Mouse (Mus musculus) megakaryocyte, embryonic 14.5 days (primary cell): Measurements from ENCODE around the gene Cox5a. TPM values are rescaled to one million over a fixed set of nuclear protein-coding genes. Genes with fewer than 3 reads are reported as not detected.

Source experiments
- H3K27me3 ChIP-seq: replicated peaks from 2 replicates; pipeline ENCODE3; 2012; ENCODE audit warnings: inconsistent platforms
- H3K36me3 ChIP-seq: replicated peaks from 2 replicates; pipeline ENCODE3; 2012; ENCODE audit warnings: low read length, inconsistent platforms, mixed read lengths
- H3K4me1 ChIP-seq: 2 replicates; pipeline ENCODE4 v1.6.1; 2012; ENCODE audit warnings: inconsistent platforms
- H3K4me3 ChIP-seq: replicated peaks from 2 replicates; pipeline ENCODE3; 2012; ENCODE audit warnings: moderate library complexity, mild to moderate bottlenecking, inconsistent platforms
- H3K9me3 ChIP-seq: 2 replicates; pipeline ENCODE4 v1.6.1; 2012; ENCODE audit warnings: inconsistent platforms
- FLI1 ChIP-seq: IDR thresholded peaks from 2 replicates; pipeline ENCODE4 v1.6.1; 2012; ENCODE audit warnings: low read length, inconsistent platforms, mixed read lengths
- GATA1 ChIP-seq: IDR thresholded peaks from 3 replicates; pipeline ENCODE4 v1.6.1; 2012; ENCODE audit warnings: mixed read lengths, low read length, inconsistent platforms, borderline replicate concordance
- polyA plus RNA-seq: library from polyadenylated mRNA; stranded (reverse); fragments of >175 nt; gene quantifications from 2 replicates; pipeline ENCODE4 v1.2.3, GENCODE M21; 2012; ENCODE audit warnings: low replicate concordance; ENCODE audit not compliant: insufficient read depth

Cox5a gene
- polyA plus RNA-seq, 1 experiment, result 738 TPM

DNA sequence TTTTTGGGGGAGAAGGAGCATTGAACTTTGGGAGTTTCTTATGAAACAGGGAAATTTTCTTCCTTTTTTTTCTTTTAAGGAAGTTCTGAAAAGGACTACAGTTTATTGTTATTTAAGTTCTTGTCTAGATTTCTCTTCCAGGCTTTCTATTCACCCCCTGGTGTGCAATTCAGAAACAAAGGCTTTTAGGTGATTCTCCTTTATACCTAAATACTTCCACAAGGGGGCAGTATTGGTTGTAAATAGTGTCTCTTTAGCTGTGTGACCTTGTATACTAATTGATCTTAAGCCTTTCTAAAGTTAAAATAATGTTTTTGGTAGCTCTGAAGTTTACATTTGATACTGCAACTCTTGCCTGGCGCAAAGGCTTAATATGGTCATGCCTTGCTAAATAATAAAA is 2.7 kb downstream of the Cox5a start:
- no peaks in the 10 kb centered on the region for H3K9me3 ChIP-seq
- H3K4me1 ChIP-seq, result peaks cover 55% of the 10 kb centered on the region
- TF ChIP-seq GATA1 (no peak), FLI1 (no peak)
- H3K36me3 ChIP-seq, result peaks cover 23% of the 10 kb centered on the region
- no peaks in the 10 kb centered on the region for H3K27me3 ChIP-seq
- H3K4me3 ChIP-seq, result peak overlapping the region; percentile 99

DNA sequence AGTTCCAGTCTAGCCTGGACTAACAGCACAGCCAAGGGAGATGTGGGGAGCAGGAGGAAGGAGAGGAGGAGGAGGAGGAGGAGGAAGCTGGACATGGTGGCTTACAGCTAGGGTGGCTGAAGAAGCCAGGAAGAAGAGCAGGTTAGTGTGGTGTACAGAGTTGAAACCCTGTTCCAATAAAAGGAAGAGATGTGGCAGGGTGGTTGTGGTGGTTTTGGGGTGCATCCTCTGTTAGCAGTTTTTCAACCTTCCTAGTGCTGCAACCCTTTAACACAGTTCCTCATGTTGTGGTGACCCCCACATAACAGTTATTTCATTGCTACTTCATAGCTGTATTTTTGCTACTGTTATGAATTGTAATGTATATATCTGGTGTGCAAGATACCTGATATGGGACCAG is 3.4 kb downstream of the Cox5a start:
- peaks cover 62% of the 10 kb centered on the region for H3K4me1 ChIP-seq
- H3K27me3 ChIP-seq, result no peaks in the 10 kb centered on the region
- H3K36me3 ChIP-seq, result peaks cover 30% of the 10 kb centered on the region
- TF ChIP-seq FLI1 (no peak), GATA1 (no peak)
- peak overlapping the region; percentile 90 for H3K4me3 ChIP-seq
- no peaks in the 10 kb centered on the region for H3K9me3 ChIP-seq

DNA sequence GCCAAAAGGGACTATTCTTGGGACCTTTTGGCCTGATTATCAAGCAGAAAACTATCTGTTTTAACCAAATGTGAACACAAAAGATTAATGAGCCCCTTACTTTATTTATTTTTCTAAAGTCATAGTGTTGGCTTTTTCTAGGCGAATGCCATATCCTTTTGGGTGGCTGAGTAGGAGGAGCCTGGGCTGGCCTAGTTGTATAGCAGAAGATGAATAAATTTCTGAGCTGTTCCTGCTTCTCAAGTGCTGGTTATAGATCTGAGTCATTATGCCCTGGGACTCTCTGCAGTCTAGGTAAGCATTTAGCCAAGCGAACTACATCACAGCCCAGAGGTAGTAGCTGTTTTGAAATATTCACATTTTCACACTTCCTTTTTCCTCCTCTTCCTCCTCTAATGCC is 4.4 kb downstream of the Cox5a start:
- H3K4me1 ChIP-seq, result peaks cover 70% of the 10 kb centered on the region
- H3K36me3 ChIP-seq, result peaks cover 40% of the 10 kb centered on the region
- H3K4me3 ChIP-seq, result peak overlapping the region; percentile 82
- H3K27me3 ChIP-seq, result no peaks in the 10 kb centered on the region
- no peaks in the 10 kb centered on the region for H3K9me3 ChIP-seq
- TF ChIP-seq GATA1, result no peak
- TF ChIP-seq FLI1, result no peak

DNA sequence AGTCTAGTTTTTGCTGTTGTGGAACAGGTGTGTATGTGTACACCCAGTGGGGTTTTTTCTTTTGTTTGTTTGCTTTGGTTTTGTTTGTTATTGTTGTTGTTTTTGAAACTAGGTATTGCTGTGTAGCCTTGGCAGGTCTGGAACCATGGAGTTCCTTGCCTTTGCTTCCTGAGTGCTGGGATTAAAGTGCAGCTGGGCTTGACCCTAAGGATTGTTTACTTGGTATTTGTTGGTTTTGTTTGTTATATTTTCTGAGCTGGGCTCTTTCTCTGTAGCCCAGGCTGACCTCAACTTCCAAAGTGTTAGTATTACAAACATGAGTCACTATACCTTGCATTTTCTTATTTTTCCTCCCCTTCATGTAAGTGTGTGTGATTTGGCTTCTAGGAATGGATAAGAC is 5.4 kb downstream of the Cox5a start:
- H3K4me3 ChIP-seq, result peak overlapping the region; percentile 82
- H3K27me3 ChIP-seq, result no peaks in the 10 kb centered on the region

DNA sequence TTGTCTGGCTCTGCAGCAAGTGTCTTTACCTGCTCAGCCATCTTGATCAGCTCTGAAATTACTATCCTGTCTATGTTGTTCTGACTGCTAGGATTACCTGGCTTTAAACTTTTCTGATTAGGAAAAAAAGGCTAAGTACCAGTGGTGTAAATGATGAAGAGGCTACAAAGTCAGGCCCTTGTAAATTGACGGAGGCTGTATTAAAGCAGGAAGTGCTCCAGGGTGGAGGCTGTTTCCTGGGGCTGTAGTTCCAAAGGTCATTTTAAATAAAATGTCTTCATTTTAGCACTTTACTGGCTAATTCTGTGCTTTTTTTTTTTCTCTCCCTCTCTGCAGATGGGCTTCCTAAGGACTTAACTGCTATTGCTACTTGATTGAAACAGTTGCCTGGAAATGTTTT is 10.9 kb downstream of the Cox5a start:
- H3K27me3 ChIP-seq, result no peaks in the 10 kb centered on the region
- no peak overlapping the region for H3K4me3 ChIP-seq
- H3K36me3 ChIP-seq, result peaks cover 84% of the 10 kb centered on the region
- TF ChIP-seq FLI1, result no peak
- TF ChIP-seq GATA1, result no peak
- no peaks in the 10 kb centered on the region for H3K9me3 ChIP-seq
- peaks cover 82% of the 10 kb centered on the region for H3K4me1 ChIP-seq

More for the DNA sequence above, 5.4 kb downstream of the Cox5a start:
- peaks cover 77% of the 10 kb centered on the region for H3K4me1 ChIP-seq
- TF ChIP-seq GATA1, result no peak
- H3K9me3 ChIP-seq, result no peaks in the 10 kb centered on the region
- peaks cover 48% of the 10 kb centered on the region for H3K36me3 ChIP-seq

DNA sequence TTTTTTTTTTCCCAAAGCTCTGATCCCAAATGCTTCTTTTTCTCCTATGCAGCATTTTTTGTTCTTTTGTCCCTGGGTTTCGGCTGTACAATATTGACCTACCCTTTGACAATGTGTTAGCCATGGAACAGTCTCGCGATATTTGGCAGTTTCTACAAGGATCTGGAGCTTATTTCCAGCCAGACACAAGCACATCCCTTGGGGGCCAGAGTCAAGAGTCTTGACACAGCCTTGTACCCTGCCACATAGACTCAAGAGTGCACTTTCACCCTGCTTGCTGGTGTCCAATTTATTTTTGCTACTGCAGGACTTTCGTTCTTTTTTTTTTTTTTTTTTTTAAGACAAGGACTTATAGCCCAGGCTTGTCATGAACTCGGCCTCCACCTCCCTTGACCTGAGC is 15.3 kb downstream of the Cox5a start:
- H3K27me3 ChIP-seq, result no peaks in the 10 kb centered on the region
- peaks cover 74% of the 10 kb centered on the region for H3K36me3 ChIP-seq
- TF ChIP-seq GATA1, result no peak
- TF ChIP-seq FLI1, result no peak
- H3K4me1 ChIP-seq, result peaks cover 88% of the 10 kb centered on the region
- no peaks in the 10 kb centered on the region for H3K9me3 ChIP-seq
- H3K4me3 ChIP-seq, result peak overlapping the region; percentile 91

DNA sequence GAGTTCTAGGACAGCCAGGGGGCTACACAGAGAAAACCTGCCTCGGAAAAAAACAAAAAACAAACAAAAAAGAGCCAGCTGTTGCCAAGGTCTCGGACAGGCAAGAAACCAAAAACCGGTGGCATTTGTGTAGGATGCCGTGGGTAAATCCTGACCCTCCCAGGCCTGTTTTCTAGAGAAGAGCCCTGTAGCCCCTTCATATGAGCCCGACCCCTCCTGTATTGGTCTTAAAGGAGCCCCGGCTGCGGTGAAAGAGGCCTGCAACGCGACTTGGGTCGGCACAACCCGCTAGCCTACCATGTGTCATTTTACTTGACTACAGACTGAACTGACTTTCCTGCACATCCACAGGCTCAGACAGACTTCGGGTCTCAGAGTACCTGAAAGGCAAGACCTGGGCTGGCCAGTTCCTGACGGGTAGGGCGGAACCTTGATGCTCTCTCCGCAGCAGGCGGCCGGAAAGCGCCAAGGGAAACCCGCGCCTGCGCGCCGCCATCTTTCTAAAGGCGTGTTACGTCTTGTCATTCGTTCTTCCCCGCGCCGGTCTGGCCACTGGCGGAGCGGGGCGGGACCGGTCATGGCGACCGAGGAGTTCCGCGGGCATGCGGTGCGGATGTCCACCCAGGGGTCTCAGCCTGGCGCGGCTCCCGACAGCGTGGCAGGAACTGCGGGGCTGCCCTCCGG is 16.1 kb downstream of the Cox5a start, which contains the start of gene Fam219b:
Gene Fam219b (plus strand): TSS at position 485 of the 684 bp plus-strand sequence.
- Histone ChIP-seq H3K36me3 (peaks cover 73% of the 10 kb centered on the region), H3K4me3 (peak within 1 kb of the TSS; percentile 91), H3K4me1 (peaks cover 88% of the 10 kb centered on the region), H3K9me3 (no peaks in the 10 kb centered on the region), H3K27me3 (no peaks in the 10 kb centered on the region)
- no peak for TF ChIP-seq FLI1
- TF ChIP-seq GATA1, result no peak

DNA sequence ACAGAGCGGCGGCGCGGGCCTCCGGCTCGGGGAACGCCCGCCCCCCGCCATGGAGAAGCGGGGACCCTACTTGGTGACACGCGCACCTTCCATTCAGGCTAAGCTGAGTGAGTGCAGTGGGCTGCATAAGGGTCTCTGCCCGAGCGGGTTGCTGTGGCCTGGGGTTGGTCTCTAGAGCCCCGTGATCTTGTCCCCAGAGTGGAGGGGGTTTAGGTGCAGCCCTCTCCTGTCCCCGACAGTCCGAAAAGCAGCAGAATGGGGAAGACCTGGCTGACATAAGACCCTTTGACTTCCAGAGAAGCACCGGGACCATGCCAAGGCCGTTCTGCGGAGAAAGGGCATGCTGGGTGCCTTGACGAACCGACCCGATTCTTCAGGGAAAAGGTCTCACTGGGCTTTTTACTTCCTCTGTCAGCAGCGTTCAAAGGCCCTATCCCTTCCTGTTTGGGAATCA is 16.7 kb downstream of the Cox5a start:
- Histone ChIP-seq H3K27me3 (no peaks in the 10 kb centered on the region), H3K9me3 (no peaks in the 10 kb centered on the region), H3K4me3 (peak overlapping the region; percentile 91), H3K36me3 (peaks cover 73% of the 10 kb centered on the region), H3K4me1 (peaks cover 88% of the 10 kb centered on the region)
- TF ChIP-seq FLI1, result no peak
- no peak for TF ChIP-seq GATA1

DNA sequence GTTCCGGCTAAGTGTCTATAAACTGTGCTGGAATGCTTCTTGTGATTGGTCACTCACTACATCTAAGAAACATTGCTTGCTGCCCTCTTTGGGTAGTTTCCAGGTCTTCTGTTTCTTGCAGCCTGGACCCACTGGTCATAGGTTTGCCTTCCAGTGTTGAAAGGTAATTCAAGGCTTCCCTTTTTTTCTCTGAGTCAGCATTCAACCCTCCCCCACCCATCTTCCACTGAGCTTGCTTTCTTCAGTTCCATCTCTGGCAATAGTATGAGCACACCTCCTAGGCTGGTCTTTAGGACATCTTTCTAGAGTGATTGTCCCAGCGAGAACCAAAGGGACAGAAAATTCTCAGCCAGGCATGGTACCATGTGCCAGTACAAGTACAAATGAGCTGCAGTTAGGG is 18.5 kb downstream of the Cox5a start:
- Histone ChIP-seq H3K4me3 (no peak overlapping the region), H3K9me3 (no peaks in the 10 kb centered on the region), H3K4me1 (peaks cover 87% of the 10 kb centered on the region), H3K27me3 (no peaks in the 10 kb centered on the region), H3K36me3 (peaks cover 73% of the 10 kb centered on the region)
- TF ChIP-seq GATA1 (no peak), FLI1 (no peak)

DNA sequence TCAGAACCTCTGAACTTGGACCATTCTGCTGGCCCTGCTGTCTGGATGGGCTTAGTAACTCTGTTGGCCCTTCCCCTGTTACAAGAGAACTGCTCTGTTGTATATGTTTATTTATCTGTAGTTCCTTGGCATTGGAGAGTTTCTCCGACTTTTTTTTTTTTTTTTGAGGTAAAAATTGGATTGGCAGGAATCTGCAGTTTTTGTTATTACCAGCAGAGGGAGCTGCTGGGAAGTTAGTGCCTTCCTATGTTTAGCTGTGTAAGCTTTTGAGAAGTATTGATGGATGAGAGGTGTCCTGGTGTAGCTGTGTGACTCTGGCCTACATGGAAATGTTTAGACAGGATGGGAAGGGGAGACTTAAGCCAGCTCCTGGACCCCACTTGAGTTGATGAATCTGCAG is 20.2 kb downstream of the Cox5a start:
- no peaks in the 10 kb centered on the region for H3K27me3 ChIP-seq

DNA sequence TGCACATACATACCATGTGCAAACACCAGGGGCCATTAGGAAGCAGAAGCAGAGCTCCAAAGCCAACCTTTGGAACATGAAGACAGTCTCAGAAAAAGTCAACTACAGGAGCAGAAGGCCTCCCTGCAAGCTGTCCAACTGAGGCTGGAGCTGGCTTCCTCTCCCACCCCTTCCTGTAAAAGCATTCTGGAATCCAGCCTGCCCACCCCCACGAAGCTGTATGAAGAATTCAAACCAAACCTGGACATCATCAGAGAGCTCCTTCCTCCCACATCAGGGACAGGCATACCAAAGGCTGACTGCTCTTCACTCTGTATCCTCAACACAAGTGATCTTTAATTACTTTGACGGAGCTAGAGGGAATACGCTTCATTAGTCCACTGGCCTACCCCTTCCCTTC is 22.9 kb downstream of the Cox5a start:
- Histone ChIP-seq H3K9me3 (no peaks in the 10 kb centered on the region), H3K36me3 (peaks cover 98% of the 10 kb centered on the region)
- TF ChIP-seq FLI1 (no peak), GATA1 (no peak)

More for the DNA sequence above, 20.2 kb downstream of the Cox5a start:
- TF ChIP-seq GATA1, result no peak
- no peak for TF ChIP-seq FLI1
- H3K36me3 ChIP-seq, result peaks cover 77% of the 10 kb centered on the region
- no peak overlapping the region for H3K4me3 ChIP-seq
- H3K9me3 ChIP-seq, result no peaks in the 10 kb centered on the region
- peaks cover 92% of the 10 kb centered on the region for H3K4me1 ChIP-seq

More for the DNA sequence above, 22.9 kb downstream of the Cox5a start:
- peaks cover 95% of the 10 kb centered on the region for H3K4me1 ChIP-seq
- H3K4me3 ChIP-seq, result no peak overlapping the region
- H3K27me3 ChIP-seq, result no peaks in the 10 kb centered on the region
